Mouse (Mus musculus) myocyte (in vitro differentiated cells): Measurements from ENCODE around the gene Ankle2. TPM values are rescaled to one million over a fixed set of nuclear protein-coding genes. Genes with fewer than 3 reads are reported as not detected.

Source experiments
- H3K27me3 ChIP-seq: one replicate; pipeline ENCODE4 v1.6.1; 2011; ENCODE audit not compliant: control insufficient read depth, insufficient read depth, insufficient read length
- H3K36me3 ChIP-seq: one replicate; pipeline ENCODE4 v1.6.1; 2011; ENCODE audit not compliant: control insufficient read depth, insufficient read depth
- H3K4me2 ChIP-seq: one replicate; pipeline ENCODE4 v1.6.1; 2011; ENCODE audit warnings: low read depth, control low read depth
- H3K4me3 ChIP-seq: one replicate; pipeline ENCODE4 v1.5.1; 2011; ENCODE audit warnings: mild to moderate bottlenecking, control low read depth, moderate library complexity
- H3K79me2 ChIP-seq: one replicate; pipeline ENCODE4 v1.6.1; 2011; ENCODE audit not compliant: control insufficient read depth, insufficient read depth
- H3ac ChIP-seq: one replicate; pipeline ENCODE4 v1.6.1; 2011; ENCODE audit not compliant: control insufficient read depth, insufficient read length
- CEBPB ChIP-seq: IDR thresholded peaks from 2 replicates; pipeline ENCODE4 v1.6.1; 2011; ENCODE audit warnings: mild to moderate bottlenecking, moderate library complexity; ENCODE audit not compliant: poor library complexity, insufficient read depth, severe bottlenecking
- E2F4 ChIP-seq: IDR thresholded peaks from one replicate; pipeline ENCODE4 v1.6.1; 2011; ENCODE audit warnings: mild to moderate bottlenecking, control low read depth, moderate library complexity; ENCODE audit not compliant: insufficient read depth
- MAX ChIP-seq: IDR thresholded peaks from one replicate; pipeline ENCODE4 v1.6.1; 2011; ENCODE audit warnings: low read depth, mild to moderate bottlenecking, control low read depth
- MYOD1 ChIP-seq, 3 experiments: IDR thresholded peaks; one replicate each; pipeline ENCODE4 v1.6.1; 2011; ENCODE audit warnings: control low read depth in 2 of 3, low read depth in 2 of 3, mild to moderate bottlenecking in 2 of 3, moderate library complexity in 1 of 3; ENCODE audit not compliant: insufficient read length in 2 of 3, control insufficient read depth in 1 of 3
- MYOG ChIP-seq, 3 experiments: IDR thresholded peaks; one replicate each; pipeline ENCODE4 v1.6.1; 2011; ENCODE audit warnings: control low read depth in 2 of 3, low read depth in 2 of 3, mild to moderate bottlenecking in 2 of 3; ENCODE audit not compliant: insufficient read length in 2 of 3, control insufficient read depth in 1 of 3, insufficient read depth in 1 of 3
- POLR2A ChIP-seq: IDR thresholded peaks from one replicate; pipeline ENCODE4 v1.6.1; 2011; ENCODE audit warnings: low read depth, mild to moderate bottlenecking, control low read depth, moderate library complexity; ENCODE audit not compliant: insufficient read length
- POLR2AphosphoS2 ChIP-seq: IDR thresholded peaks from one replicate; pipeline ENCODE4 v1.6.1; 2011; ENCODE audit warnings: low read depth, control low read depth; ENCODE audit not compliant: insufficient read length
- REST ChIP-seq: IDR thresholded peaks from one replicate; pipeline ENCODE4 v1.6.1; 2011; ENCODE audit warnings: mild to moderate bottlenecking, control low read depth, moderate library complexity; ENCODE audit not compliant: insufficient read depth, insufficient read length
- SRF ChIP-seq: IDR thresholded peaks from one replicate; pipeline ENCODE4 v1.6.1; 2011; ENCODE audit warnings: low read depth; ENCODE audit not compliant: control insufficient read depth, insufficient read length
- TCF12 ChIP-seq: IDR thresholded peaks from one replicate; pipeline ENCODE4 v1.6.1; 2011; ENCODE audit warnings: mild to moderate bottlenecking, control low read depth; ENCODE audit not compliant: poor library complexity, insufficient read depth, severe bottlenecking
- TCF3 ChIP-seq: IDR thresholded peaks from one replicate; pipeline ENCODE4 v1.6.1; 2011; ENCODE audit warnings: low read depth, control low read depth; ENCODE audit not compliant: insufficient read length
- USF1 ChIP-seq: IDR thresholded peaks from one replicate; pipeline ENCODE4 v1.6.1; 2011; ENCODE audit warnings: low read depth, mild to moderate bottlenecking, control low read depth, moderate library complexity
- polyA plus RNA-seq: library from polyadenylated mRNA; unstranded; fragments of >200 nt; fragmentation: generic; extraction: Trizol; gene quantifications from one replicate; pipeline ENCODE4 v1.2.1, GENCODE M21; 2012; ENCODE audit warnings: missing spikeins

Gene Ankle2
- polyA plus RNA-seq, 1 experiment = 12.0 TPM

- H3K36me3 ChIP-seq = peaks cover 12% of the 10 kb centered on the region
- H3K27me3 ChIP-seq = no peaks in the 10 kb centered on the region
- H3K4me2 ChIP-seq = peak overlapping the region; percentile 89
- H3ac ChIP-seq = peak overlapping the region; percentile 74
- H3K4me3 ChIP-seq = peak overlapping the region; percentile 61
- TF ChIP-seq SRF (no peak), USF1 (no peak), E2F4 (no peak), TCF12 (no peak), POLR2AphosphoS2 (no peak), CEBPB (no peak), REST (no peak), MYOG (IDR thresholded peaks at IDR 0.05; ENCODE audit: control insufficient read depth in 1 of 3, insufficient read depth in 1 of 3, insufficient read length in 2 of 3, low read depth in 2 of 3) (no peak), MAX (no peak), POLR2A (no peak), TCF3 (no peak), MYOD1 (IDR thresholded peaks at IDR 0.05; ENCODE audit: control insufficient read depth in 1 of 3, insufficient read length in 2 of 3, low read depth in 2 of 3) (no peak)
- peaks cover 32% of the 10 kb centered on the region for H3K79me2 ChIP-seq
These were observed 414 bp upstream of the Ankle2 start for GRCm38 (mm10) chr5:110230401-110230779.

GRCm38 (mm10) chr5:110231638-110232037 is 834 bp downstream of the Ankle2 start:
- H3K27me3 ChIP-seq = no peaks in the 10 kb centered on the region
- H3K36me3 ChIP-seq = peaks cover 22% of the 10 kb centered on the region
- H3K79me2 ChIP-seq = peaks cover 32% of the 10 kb centered on the region
- peak overlapping the region; percentile 68 for H3K4me2 ChIP-seq
- peak overlapping the region; percentile 74 for H3ac ChIP-seq
- TF ChIP-seq TCF12 = no peak
- H3K4me3 ChIP-seq = peak overlapping the region; percentile 61

GRCm38 (mm10) chr5:110232346-110232745 is 1.5 kb downstream of the Ankle2 start:
- TF ChIP-seq MYOG (IDR thresholded peaks at IDR 0.05; ENCODE audit: control insufficient read depth in 1 of 3, insufficient read depth in 1 of 3, insufficient read length in 2 of 3, low read depth in 2 of 3) (no peak), CEBPB (no peak), TCF3 (no peak), TCF12 (no peak), USF1 (no peak), POLR2AphosphoS2 (no peak)
- H3K79me2 ChIP-seq = peaks cover 32% of the 10 kb centered on the region
- no peaks in the 10 kb centered on the region for H3K27me3 ChIP-seq
- no peak overlapping the region for H3ac ChIP-seq
- H3K4me2 ChIP-seq = peak overlapping the region; percentile 68
- H3K36me3 ChIP-seq = peaks cover 24% of the 10 kb centered on the region
- H3K4me3 ChIP-seq = peak overlapping the region; percentile 61

- no peak overlapping the region for H3K4me2 ChIP-seq
- TF ChIP-seq POLR2A (no peak), MYOD1 (IDR thresholded peaks at IDR 0.05; ENCODE audit: control insufficient read depth in 1 of 3, insufficient read length in 2 of 3, low read depth in 2 of 3) (no peak), POLR2AphosphoS2 (no peak), USF1 (no peak), MAX (no peak), TCF3 (no peak), CEBPB (no peak), REST (no peak), E2F4 (no peak), MYOG (IDR thresholded peaks at IDR 0.05; ENCODE audit: control insufficient read depth in 1 of 3, insufficient read depth in 1 of 3, insufficient read length in 2 of 3, low read depth in 2 of 3) (no peak), TCF12 (no peak), SRF (no peak)
- H3K4me3 ChIP-seq = no peak overlapping the region
- no peaks in the 10 kb centered on the region for H3K79me2 ChIP-seq
- no peaks in the 10 kb centered on the region for H3K27me3 ChIP-seq
- H3K36me3 ChIP-seq = peaks cover 60% of the 10 kb centered on the region
- H3ac ChIP-seq = no peak overlapping the region
These were observed 13.3 kb downstream of the Ankle2 start for GRCm38 (mm10) chr5:110244091-110244490.

GRCm38 (mm10) chr5:110266941-110267340 is 36.1 kb downstream of the Ankle2 start:
- TF ChIP-seq POLR2AphosphoS2 (no peak), MAX (no peak), MYOD1 (IDR thresholded peaks at IDR 0.05; ENCODE audit: control insufficient read depth in 1 of 3, insufficient read length in 2 of 3, low read depth in 2 of 3) (no peak), MYOG (IDR thresholded peaks at IDR 0.05; ENCODE audit: control insufficient read depth in 1 of 3, insufficient read depth in 1 of 3, insufficient read length in 2 of 3, low read depth in 2 of 3) (no peak), E2F4 (no peak), POLR2A (no peak)
- Histone ChIP-seq H3K4me3 (no peak overlapping the region), H3K4me2 (no peak overlapping the region), H3K79me2 (peaks cover 29% of the 10 kb centered on the region), H3K36me3 (peaks cover 26% of the 10 kb centered on the region), H3ac (no peak overlapping the region), H3K27me3 (no peaks in the 10 kb centered on the region)
